Mouse (Mus musculus): ENCODE results near the gene Heatr4.

GRCm38 (mm10) chr12:83937600-83937999 is 47.1 kb downstream of the Heatr4 start:
- TF ChIP-seq CTCF (IDR thresholded peaks at IDR 0.05; ENCODE audit: borderline replicate concordance, insufficient read depth, low read depth, low read length) (no peak), POLR2A (IDR thresholded peaks at IDR 0.05; ENCODE audit: borderline replicate concordance, insufficient read depth, low read length) (no peak)

Measured in cerebellum, adult 2 months (tissue).